Mouse (Mus musculus): ENCODE data around the gene Ccdc105.

Ccdc105 gene

DNA sequence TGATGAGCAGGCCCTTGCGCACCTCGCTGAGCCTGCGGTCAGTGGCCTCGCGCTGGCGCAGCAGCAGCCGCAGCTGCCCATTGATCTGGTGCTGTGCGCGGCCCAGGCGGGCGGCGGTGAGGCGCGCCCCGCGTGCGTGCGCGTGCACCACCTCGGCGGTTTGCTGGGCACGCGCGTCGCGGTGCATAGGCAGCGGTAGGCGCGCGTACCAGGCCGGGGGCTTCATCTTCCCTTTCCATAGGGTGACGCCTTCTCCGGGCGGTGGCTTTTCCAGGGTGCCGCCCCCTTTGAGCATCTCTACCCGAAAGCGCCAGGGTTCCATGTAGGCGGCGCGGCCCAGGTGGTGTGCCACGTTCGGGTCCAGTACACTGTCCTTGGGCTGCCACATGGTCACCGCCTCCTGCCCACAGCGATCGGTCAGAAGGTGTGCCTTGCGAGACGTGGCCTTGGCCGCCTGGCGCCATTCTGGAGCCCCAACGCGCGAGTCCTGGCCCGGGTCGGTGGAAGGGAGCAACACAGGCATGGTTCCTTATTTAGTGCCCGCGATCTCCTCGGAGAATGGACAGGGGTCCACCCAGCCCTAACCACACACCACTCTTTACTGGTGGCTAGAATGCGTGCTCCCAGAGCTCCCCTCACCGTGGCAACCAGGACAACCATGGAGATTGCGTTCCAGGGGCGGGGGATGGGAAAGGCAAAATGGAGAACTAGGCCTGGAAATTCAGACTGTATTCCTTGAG lies at the start of gene Ccdc105:
TSS of gene Ccdc105 (minus strand) at position 614 of the 740 bp plus-strand sequence.
- DNase-seq (ENCODE audit: low spot score) = peak; percentile 38

DNA sequence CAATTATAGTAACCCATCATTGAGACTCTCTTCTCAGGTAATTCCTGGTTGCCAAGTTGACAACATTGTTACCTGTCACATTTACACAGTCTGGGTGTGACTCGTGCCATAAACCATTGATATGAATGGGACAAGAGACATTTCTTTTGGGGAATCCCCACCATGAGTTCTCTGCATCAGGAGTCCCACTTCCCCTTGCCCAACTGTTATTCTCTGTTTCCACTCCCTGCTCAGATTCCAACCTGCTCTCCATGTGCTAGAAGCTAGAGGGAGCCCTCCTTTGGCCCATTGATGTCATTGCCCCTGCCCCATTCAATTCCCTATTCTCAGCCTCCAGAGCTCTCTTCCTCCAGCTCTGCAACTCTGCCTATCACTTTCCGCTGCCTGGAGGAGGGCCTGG lies 48.6 kb upstream of the Ccdc105 start:
- DNase-seq (ENCODE audit: low spot score) = no peak

DNA sequence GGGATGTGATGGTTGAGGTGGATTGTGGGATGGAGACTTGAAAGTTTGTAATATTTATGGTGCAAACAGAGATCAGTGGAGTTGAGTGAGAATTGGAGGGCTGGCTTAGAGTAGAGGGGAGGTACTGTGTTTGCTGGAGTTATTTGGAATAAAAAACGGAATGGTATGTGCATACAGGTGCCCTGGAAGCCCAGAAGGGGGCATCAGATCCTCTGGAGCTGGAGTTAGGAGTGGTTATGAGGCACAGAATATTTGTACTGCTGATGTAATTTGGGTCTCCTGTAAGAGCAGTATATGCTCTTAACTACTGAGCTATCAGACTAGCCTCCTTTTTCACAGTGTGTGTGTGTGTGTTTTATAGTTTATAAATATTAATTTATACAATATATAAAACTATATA lies 37.7 kb upstream of the Ccdc105 start:
- DNase-seq (ENCODE audit: low spot score) = no peak

DNA sequence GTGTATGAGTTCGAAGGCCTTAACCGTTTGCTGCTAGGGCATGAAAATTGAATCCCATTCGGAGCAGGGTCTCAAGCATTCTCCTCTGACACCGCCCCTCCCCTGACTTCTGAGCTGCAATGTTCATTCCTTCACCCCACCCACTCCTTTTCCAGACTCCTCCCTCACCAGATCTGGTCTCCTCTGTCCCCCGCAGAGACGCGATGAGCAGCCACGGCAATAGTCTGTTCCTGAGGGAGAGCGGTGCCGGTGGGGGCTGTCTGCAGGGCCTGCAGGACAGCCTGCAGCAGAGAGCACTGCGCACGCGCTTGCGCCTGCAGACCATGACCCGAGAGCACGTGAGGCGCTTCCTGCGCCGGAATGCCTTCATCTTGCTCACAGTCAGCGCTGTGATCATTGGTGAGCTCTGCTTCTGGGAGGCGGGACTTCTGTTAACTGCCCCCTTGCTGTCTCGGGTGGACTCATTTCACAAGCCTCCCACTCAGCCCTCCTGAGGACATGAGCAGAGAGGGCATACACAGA lies 34.8 kb upstream of the Ccdc105 start:
- peak; percentile 48 for DNase-seq (ENCODE audit: low spot score)

DNA sequence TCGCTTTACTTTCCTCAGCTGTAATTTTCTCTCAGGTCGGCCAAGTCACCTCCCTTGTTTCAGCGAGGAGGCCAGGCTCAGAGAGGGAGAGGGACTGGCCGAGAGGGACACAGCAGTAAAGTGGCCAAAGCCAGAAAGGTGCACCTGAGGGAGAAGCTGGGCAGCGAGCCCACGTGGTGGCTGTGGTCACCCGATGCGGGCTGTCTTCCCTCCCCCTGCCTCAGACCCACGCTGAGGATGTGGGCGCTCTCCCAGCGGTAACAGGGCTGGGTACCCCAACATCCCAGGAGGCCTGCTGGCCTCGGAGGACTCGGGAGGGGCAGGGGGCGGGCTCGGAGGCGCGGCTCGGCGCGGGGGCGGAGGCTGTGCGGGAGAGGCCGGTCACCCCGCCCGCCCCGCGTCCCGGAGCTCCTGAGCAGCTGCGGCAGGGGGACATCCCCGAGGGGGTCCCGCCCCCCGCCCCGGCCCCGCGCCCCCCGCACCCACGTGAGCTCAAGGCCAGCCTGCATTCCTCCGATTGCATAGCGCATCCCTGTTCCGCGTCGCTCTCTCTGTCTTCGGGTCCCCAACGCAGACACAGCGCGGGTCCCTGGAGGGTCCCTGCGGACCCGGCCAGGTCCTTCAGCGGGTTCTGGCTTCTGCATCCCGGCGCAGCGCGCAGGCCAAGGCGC lies 27.3 kb upstream of the Ccdc105 start, which contains the start of gene Slc1a6:
TSS of gene Slc1a6 (plus strand) at position 516 of the 671 bp plus-strand sequence.
- no peak for DNase-seq (ENCODE audit: low spot score)

DNA sequence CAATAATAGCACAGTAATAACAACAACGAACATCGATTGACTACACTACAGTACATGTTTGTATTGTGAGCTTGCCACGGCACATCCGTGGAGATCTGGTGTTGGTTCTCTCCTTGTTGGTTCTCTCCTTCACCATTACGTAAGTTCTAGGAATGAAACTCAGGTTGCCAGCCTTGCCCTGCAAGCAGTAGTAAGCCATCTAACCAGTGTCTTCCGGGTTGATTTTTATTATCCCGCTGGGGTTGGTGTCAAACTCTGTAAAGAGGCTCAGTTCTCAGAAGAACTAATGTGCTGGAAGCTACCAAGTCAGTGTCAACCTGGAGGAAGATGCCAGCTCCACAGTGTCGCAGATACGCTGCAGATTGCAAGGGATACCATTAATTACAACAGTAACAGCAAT lies 26.7 kb upstream of the Ccdc105 start:
- no peak for DNase-seq (ENCODE audit: low spot score)

DNA sequence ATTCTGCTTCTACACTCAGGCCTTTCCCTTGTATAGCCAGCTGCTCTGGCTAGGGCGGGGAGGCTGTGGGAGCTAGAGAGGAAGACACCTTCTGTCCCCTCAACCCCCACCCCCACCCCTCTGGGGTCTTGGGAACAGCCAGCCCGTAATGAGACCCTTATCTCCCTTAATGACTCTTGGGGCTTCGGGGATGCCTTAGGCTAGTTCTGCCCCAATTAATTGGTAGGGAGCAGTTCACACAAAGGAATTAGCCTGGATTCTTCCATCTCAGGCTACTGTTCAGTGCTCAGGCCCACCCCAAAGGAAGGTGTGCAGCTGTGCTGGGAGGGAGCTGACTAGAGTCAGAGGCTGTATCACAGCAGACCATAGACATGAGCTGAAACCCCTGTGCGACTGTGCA lies 23.0 kb upstream of the Ccdc105 start:
- DNase-seq (ENCODE audit: low spot score) = no peak

DNA sequence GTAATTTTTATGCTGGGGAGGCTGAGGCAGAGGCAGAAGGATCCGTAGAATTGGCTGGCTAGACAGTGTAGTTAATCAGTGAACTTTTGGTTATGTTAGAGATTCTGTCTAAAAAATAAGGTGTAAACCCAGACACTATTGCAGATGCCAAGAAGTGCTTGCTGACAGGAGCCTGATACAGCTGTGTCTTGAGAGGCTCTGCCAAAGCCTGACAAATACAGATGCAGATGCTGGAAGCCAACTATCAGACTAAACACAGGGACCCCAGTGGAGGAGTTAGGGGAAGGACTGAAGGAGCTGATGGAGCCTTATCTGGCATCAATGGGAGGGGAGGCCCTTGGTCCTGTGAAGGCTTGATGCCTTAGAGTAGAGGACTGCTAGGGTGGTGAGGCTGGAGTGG lies 12.7 kb upstream of the Ccdc105 start:
- DNase-seq (ENCODE audit: low spot score) = no peak

DNA sequence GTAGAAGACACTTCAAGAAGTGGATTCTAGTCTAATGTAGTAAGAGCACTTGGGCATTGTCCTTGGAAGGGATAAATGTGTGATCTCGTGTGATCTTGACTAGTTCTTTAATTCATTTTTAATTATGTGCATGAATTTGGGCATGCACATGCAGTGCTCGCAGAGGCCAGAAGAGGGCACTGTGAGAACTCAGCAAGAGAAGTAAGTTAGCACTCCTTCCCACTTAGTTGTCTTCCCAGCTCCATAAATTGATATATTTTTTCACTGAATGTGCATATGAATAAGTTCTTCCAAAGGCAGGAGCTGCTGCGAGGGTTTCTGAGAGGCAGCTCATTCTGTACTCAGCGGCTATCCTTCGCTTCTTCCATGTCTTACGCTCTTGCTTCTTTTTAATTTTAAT lies 3.2 kb upstream of the Ccdc105 start:
- DNase-seq (ENCODE audit: low spot score) = no peak

DNA sequence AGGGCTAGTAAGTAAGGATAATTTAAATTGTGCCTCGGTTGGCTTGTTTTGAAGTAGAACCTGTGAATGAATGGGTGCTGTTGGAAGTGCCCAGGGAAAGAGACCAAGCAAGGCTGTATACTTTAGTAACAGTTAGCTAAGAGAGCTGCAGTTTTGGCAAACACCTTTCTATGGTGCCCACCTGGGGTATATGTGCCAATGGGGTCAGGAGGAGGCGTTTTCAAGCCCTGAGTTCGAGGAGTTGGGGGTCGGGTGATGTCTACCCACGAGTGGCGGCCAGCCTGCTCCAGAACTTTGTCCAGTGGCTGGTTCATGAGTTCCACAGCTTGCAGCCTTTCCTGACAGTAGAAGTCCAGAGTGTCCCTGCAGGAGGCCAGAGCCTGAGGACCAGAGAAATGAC lies 3.9 kb downstream of the Ccdc105 start:
- DNase-seq (ENCODE audit: low spot score) = no peak

DNA sequence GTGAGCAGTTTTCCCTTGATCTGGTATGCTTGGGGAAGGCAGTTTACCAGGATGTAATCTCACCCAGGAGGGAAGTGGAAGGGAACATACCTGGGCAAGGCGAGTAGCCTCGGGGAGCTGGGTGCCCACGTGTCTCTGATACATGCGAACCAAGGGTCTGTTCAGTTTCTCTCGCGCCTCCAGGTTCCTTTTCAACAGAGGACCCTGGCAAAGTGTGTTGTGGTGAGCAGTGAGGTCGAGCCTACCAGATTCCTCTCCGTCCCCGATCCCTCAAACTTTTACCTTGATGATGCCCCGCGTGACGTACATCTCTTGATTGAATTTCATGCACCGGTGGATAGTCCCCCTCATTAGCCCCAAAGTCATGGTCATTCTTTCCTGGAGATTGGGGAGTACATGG lies 4.7 kb downstream of the Ccdc105 start:
- no peak for DNase-seq (ENCODE audit: low spot score)

DNA sequence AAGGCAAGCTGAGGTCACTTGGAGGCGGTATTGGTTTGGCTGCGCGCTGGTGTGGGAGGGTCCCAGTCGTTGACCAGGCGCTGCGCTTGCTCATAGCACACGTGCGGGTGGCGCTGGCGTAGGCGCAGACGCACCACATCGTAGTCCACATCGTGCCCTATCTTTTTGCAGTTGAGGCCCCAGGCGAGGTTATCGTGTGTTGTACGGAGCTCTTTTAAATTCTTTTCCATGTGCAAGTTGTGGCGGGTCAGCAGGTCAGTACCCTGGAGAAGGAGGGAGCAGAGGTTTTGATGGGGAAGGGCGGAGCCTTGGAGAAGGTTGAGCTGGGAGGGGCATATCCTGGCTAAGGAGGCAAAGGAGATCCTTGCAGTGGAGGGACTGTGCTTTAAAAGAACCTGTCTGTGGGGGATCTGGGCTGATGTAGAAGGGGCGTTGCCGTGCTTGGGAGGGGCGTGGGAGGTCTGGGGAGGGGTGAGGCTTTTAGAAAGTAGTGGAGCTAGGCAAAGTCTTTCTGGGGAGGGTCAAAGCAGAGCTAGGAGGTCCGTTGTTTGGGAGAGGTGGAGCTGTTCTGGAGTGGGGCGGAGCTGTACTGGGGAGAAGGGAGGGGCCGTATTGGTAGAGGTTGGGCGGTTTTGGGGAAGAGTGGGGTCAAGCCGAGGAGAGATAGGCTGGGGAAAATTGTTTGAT lies 5.7 kb downstream of the Ccdc105 start:
- no peak for DNase-seq (ENCODE audit: low spot score)

DNA sequence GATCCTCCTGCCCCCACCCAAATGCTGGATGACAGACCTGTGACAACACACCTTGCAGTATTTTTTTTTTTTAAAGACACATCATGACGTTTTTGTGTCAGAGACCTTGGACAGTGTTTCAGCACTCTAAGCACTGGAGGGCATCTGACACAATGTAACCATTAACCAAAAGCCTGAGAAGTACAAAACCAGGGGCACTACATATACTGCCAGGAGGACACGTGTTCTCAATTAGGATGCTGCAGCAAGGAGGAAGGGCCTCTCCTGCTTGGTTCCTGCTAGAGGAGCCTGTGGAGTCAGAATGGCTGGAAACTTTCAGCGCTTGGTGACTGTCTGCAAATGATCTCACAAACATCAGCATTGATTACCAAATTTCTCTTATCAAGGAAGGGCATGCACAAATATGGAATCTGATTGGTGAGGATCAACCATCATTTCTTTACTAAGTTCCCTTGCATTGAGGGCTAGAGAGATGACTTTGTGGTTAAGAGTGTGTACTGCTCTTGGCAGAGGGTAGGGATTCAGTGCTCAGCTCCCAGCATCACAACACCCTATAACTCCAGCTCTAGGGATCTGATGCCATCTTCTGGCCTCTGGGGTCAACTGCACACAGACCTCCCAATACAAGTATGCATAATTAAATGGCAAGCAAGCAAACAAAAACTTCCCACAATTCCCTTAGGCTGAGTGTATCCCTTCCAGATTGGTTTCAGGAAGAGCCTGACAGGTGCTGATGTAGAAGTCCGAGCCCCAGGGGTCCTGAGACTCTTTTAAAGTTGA lies 7.2 kb downstream of the Ccdc105 start:
- no peak for DNase-seq (ENCODE audit: low spot score)

DNA sequence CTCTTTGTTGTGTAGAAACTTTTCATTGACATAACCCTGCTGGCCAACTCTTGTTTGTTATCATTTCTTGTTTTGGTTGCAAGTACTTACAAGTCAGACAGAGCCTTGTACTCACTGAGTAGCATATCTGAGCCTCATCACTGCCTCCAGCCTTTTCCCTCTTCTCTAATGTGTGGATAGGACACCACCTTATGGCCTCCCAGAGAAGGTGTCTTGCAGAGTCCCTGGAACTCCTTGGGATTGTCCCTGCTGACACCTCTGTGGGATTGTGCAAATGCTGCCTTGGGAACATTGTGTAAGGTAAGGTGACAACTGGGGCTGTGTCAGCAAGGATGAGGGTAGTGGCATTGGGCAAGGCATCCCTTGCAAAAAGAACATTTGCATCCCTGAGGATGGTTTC lies 9.1 kb downstream of the Ccdc105 start:
- no peak for DNase-seq (ENCODE audit: low spot score)

DNA sequence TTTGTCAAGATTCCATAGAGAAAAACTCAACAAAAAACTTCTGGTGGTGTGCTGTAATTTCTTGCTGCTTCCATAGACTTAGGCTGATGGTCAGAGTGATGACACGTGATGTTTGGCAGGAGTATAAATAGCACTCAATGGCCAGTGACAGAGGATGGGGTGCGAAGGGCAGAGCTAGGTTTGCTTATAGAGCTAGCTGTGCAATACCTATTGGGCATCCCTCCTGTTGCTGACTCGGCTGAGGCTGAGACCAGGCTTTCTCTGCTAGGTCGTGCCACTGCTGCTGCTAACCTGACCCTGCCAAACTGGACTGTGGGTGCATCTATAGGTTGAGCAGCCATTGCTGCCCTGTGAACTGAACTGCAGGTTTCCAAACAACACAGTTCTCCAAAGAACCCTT lies 13.0 kb downstream of the Ccdc105 start:
- no peak for DNase-seq (ENCODE audit: low spot score)

DNA sequence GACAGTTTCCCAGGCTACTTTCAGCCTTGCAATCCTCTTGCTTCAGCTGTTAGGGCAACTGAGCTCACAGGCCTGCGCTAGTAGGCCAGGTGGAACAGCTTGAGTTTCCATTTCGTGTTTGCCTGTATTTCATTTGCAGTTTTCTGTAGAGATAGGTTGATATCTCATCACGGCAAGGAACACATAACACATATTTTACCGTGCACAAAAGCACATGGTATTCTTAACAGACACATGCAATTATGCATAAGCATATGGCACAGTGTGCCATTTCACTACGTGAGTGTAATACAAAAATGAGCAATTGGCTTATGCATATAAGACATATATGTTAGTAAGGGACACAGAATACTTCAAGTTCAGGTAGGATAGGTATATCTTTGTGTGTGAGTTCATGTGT lies 25.0 kb downstream of the Ccdc105 start:
- DNase-seq (ENCODE audit: low spot score) = no peak

DNA sequence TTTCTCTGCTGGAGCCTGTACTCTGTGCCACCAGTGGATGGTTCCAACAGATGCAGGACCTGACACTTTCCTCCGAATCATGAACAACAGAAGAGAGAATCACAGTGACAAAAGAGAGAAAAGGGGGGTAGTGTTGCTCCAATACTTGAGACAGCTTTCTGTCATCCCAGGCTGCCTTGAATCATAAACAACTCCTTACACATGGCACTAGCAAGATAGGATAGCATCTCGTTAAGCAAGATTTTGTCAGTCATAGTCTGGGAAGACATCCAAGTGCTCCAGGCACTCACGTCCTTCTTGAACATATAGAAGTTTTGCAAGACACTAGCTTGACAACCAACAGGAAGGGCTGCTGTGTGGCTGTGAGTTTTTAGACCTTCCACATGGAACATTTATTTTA lies 25.8 kb downstream of the Ccdc105 start:
- DNase-seq (ENCODE audit: low spot score) = no peak

DNA sequence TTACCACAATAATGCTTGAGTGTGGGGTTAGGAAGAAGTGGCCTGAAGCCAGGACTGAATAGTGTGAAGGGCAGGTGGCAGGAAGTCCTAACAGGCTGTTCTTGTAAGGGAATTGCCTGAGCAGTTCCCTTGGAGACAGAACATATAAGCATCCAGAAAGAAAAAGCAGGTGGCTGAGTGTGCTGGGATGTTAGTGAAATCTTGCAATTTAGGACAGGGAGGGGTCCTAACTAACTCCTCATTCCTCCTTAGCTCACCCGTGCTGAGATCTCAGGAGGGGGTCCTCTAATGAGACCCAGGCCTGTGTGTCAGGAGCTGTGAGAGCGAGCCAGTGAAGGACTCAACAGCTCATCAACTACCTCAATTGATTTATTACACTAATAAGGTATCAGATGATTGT lies 29.4 kb downstream of the Ccdc105 start:
- no peak for DNase-seq (ENCODE audit: low spot score)

DNA sequence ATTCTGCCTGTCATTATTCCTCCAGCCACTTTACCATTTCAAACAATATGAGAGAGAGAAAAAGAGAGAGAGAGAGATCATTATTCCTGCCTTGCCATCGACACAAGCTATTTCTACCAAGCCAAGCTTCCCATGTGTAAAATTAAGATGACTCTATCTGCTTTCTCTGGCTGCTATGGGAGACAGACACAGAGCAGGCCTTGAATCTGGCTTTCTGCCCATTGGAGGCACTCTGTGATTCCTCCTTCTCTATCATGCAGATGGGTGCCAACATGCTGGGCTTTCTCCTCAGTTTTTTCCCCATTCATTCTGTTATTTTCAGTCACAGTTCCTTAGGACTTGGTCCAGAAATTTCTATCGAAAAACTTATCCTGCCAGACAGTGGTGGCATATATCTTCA lies 30.2 kb downstream of the Ccdc105 start:
- DNase-seq (ENCODE audit: low spot score) = no peak

DNA sequence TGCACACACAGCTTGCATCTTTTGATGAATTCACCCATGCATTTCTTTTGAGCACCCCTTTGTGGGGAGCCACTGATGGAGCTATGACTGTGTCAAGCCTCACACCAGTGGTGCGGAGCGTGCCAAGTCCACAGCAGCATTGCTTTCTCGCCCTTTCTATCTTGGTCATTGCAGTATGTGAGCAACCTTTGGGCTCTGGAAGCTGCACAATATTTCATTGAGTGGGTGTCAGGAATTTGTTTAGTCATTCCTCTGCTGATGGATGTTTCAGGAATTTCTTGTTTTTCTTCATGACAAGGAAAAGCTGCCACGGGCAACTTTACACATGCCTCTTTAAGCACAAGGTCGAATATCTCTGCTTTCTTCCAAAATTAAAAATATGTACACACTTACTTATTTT lies 30.8 kb downstream of the Ccdc105 start:
- no peak for DNase-seq (ENCODE audit: low spot score)

DNA sequence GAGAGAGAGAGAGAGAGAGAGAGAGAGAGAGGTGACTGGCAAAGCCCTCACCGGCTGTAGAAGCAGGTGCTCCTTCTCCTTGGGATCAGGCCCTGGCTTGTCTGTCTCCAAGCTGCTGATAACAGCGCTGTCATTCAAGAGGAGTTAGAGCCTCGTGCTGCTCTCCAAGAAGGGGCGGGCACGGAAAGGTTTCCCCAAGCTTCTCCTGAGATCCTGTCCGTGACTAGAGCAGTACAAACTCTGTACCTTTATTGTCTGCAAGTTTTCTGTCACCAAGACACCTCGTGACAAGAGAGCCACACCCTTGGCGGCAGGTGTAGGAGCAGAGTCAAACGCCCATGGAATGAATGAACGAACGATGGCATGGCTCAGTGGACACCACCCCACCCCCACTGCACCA lies 34.8 kb downstream of the Ccdc105 start, which contains the start of gene Casp14:
TSS of gene Casp14 (minus strand) at position 239 of the 400 bp plus-strand sequence.
- no peak for DNase-seq (ENCODE audit: low spot score)

DNA sequence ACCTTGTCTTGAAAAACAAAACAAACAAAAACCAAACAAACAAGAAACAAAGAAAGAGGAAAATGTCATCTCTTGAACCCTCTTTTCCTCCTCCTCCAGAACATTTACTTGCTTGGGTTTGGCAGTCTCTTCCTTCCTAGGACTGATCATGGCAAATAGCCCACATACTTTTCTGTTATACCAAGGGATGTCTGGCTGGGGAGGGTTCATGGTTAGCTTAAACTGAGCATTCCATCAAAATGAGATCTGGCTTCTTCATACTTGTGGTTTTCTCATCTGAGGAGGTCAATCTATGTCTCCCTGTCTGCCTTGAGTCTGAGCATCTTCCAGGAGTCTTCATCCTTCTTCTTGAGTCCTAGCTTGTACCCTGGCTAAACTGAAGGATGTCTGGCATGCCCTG lies 36.6 kb downstream of the Ccdc105 start:
- no peak for DNase-seq (ENCODE audit: low spot score)
